Comparison of ENCODE assay signal across 7 mouse cellular contexts in genomic region chr11:58953351-58954169, GRCm38 (mm10). TPM values are rescaled to one million over a fixed set of nuclear protein-coding genes. Genes with fewer than 3 reads are reported as not detected.
DNase-seq lines count a peak whose midpoint lies in the region; ATAC-seq and TF ChIP-seq lines count a peak whose summit lies in the region.

No protein-coding gene starts in this region.

- under 1% methylated on average over 33 of the region's 33 CpGs for WGBS in lung, embryonic 15.5 days
- WGBS in forebrain, embryonic 16.5 days, result under 1% methylated on average over 33 of the region's 33 CpGs
- 4% methylated on average over 33 of the region's 33 CpGs for WGBS in liver, adult 2 months
- WGBS in olfactory bulb, adult 2 months, result under 1% methylated on average over 33 of the region's 33 CpGs

- peak; percentile 12; the same call in 1 of the 2 replicates for TF ChIP-seq CTCF in brain, embryonic 14.5 days (IDR thresholded peaks at IDR 0.05; ENCODE audit: borderline replicate concordance, extremely low read depth, insufficient read depth, insufficient read length)
- no peak for TF ChIP-seq CTCF in liver, adult 2 months (IDR thresholded peaks at IDR 0.05; ENCODE audit: low read depth, low read length)
- no peak for TF ChIP-seq CTCF in olfactory bulb, adult 2 months (IDR thresholded peaks at IDR 0.05; ENCODE audit: insufficient read depth, low read depth, low read length)

- H3K27ac ChIP-seq in lung, embryonic 15.5 days, result peak overlapping the region; percentile 85
- H3K27ac ChIP-seq in forebrain, embryonic 16.5 days (ENCODE audit: low read length), result peak overlapping the region; percentile 100
- no peak overlapping the region for H3K27ac ChIP-seq in liver, adult 2 months (replicated peaks; ENCODE audit: insufficient read depth, low read depth, low read length)
- peak overlapping the region; percentile 96 for H3K27ac ChIP-seq in olfactory bulb, adult 2 months (ENCODE audit: insufficient read depth, low read depth, low read length)

- H3K36me3 ChIP-seq in lung, embryonic 15.5 days, result peaks cover 5% of the 10 kb centered on the region; the same call in 1 of the 2 replicates
- no peaks in the 10 kb centered on the region for H3K36me3 ChIP-seq in forebrain, embryonic 16.5 days (ENCODE audit: control insufficient read depth, insufficient read depth)
- 0 out of 2 replicates have a peak, but pooled peaks cover 2% of the 10 kb centered on the region for H3K36me3 ChIP-seq in liver, adult 2 months (ENCODE audit: control insufficient read depth, insufficient read depth, low read length)

- H3K4me3 ChIP-seq in lung, embryonic 15.5 days, result peak overlapping the region; percentile 61
- H3K4me3 ChIP-seq in forebrain, embryonic 16.5 days (replicated peaks; ENCODE audit: low read length), result peak overlapping the region; percentile 99
- peak overlapping the region; percentile 51 for H3K4me3 ChIP-seq in liver, adult 2 months (ENCODE audit: insufficient read depth, low read depth, low read length)
- H3K4me3 ChIP-seq in olfactory bulb, adult 2 months (ENCODE audit: insufficient read depth, low read depth, low read length), result peak overlapping the region; percentile 71

- H3K9me3 ChIP-seq in lung, embryonic 15.5 days, result no peaks in the 10 kb centered on the region
- H3K9me3 ChIP-seq in forebrain, embryonic 16.5 days (ENCODE audit: control insufficient read depth, low read length), result no peaks in the 10 kb centered on the region

- H3K79me2 ChIP-seq in liver, adult 2 months (ENCODE audit: control insufficient read depth, insufficient read depth, low read length), result peaks cover 2% of the 10 kb centered on the region; the same call in 1 of the 2 replicates

- peak; percentile 21; the same call in 1 of the 2 replicates for ATAC-seq in lung, embryonic 15.5 days (ENCODE audit: borderline replicate concordance, extremely low read depth, low FRiP score, low TSS enrichment)
- peak; percentile 14 for ATAC-seq in forebrain, embryonic 16.5 days

- no peak for DNase-seq in lung, postnatal 10 days
- DNase-seq in brain, embryonic 14.5 days (ENCODE audit: low read depth), result peak; percentile 93
- no peak for DNase-seq in liver, adult 2 months (ENCODE audit: extremely low read depth, low read depth, low spot score)
- no peak for DNase-seq in frontal cortex, postnatal 36 days (ENCODE audit: low spot score in 2 of 2)

- peak overlapping the region; percentile 55 for H3K9ac ChIP-seq in lung, embryonic 15.5 days
- H3K9ac ChIP-seq in forebrain, embryonic 16.5 days (replicated peaks; ENCODE audit: low read depth, low read length), result peak overlapping the region; percentile 96
- peak overlapping the region; percentile 74 for H3K9ac ChIP-seq in liver, adult 2 months (ENCODE audit: low read depth, low read length)

- H3K4me1 ChIP-seq in lung, embryonic 15.5 days, result peaks cover 25% of the 10 kb centered on the region
- H3K4me1 ChIP-seq in forebrain, embryonic 16.5 days (replicated peaks; ENCODE audit: control insufficient read depth, insufficient read depth, low read length), result peaks cover 45% of the 10 kb centered on the region
- peaks cover 10% of the 10 kb centered on the region; the same call in 1 of the 2 replicates for H3K4me1 ChIP-seq in liver, adult 2 months (ENCODE audit: control insufficient read depth, insufficient read depth, low read length)
- H3K4me1 ChIP-seq in olfactory bulb, adult 2 months (ENCODE audit: control insufficient read depth, insufficient read depth, low read length), result peaks cover 16% of the 10 kb centered on the region

- TF ChIP-seq POLR2A in brain, embryonic 14.5 days (IDR thresholded peaks at IDR 0.05; ENCODE audit: borderline replicate concordance, extremely low read depth, insufficient read depth, insufficient read length, poor library complexity, severe bottlenecking), result no peak
- TF ChIP-seq POLR2A in liver, adult 2 months (IDR thresholded peaks at IDR 0.05; ENCODE audit: extremely low read depth, insufficient read depth, low read length), result no peak
- TF ChIP-seq POLR2A in olfactory bulb, adult 2 months (IDR thresholded peaks at IDR 0.05; ENCODE audit: insufficient read depth, low read depth, low read length), result peak; percentile 19

- peak overlapping the region; percentile 87 for H3K4me2 ChIP-seq in lung, embryonic 15.5 days
- peak overlapping the region; percentile 85 for H3K4me2 ChIP-seq in forebrain, embryonic 16.5 days (ENCODE audit: low read length)

- peaks cover 36% of the 10 kb centered on the region for H3K27me3 ChIP-seq in lung, embryonic 15.5 days
- H3K27me3 ChIP-seq in forebrain, embryonic 16.5 days (replicated peaks; ENCODE audit: control insufficient read depth, insufficient read depth, low read length), result no peaks in the 10 kb centered on the region
- H3K27me3 ChIP-seq in liver, adult 2 months (ENCODE audit: control insufficient read depth, insufficient read depth, low read length), result peaks cover 5% of the 10 kb centered on the region; the same call in 1 of the 2 replicates

RNA-seq across cellular contexts. Expression of gene Hist3h2a, which starts 0.9 kb away (rescaled TPM):
- 22.2 and 23.7 TPM in 2 replicates for polyA plus RNA-seq in lung, embryonic 15.5 days (2015; fragmentation: Nextera tagmentation; extraction: Ambion mirVana)
- polyA plus RNA-seq in brain, embryonic 14.5 days (2012; rRNA removed), result 120 and 164 TPM in 2 replicates
- polyA plus RNA-seq in forebrain, embryonic 16.5 days (2015; fragmentation: Nextera tagmentation; extraction: Ambion mirVana), result 150 and 152 TPM in 2 replicates
- 7.8 and 8.1 TPM in 2 replicates for total RNA-seq in liver, adult 2 months (2014; rRNA removed)
- polyA plus RNA-seq in liver, adult 2 months (2012; rRNA removed), result 2.0 and 2.7 TPM in 2 replicates
- polyA plus RNA-seq in olfactory bulb, adult 2 months (2012; ENCODE audit: insufficient read depth, insufficient read length, low replicate concordance, missing spikeins), result not detected in 2 replicates

RNA-seq across cellular contexts. Expression of gene Trim17, which starts 0.9 kb away (rescaled TPM):
- polyA plus RNA-seq in lung, embryonic 15.5 days (2015; fragmentation: Nextera tagmentation; extraction: Ambion mirVana), result 0.31 and 0.39 TPM in 2 replicates
- polyA plus RNA-seq in brain, embryonic 14.5 days (2012; rRNA removed), result 2.1 and 2.2 TPM in 2 replicates
- polyA plus RNA-seq in forebrain, embryonic 16.5 days (2015; fragmentation: Nextera tagmentation; extraction: Ambion mirVana), result 1.8 and 2.0 TPM in 2 replicates
- under 0.01 TPM in 1 of 2 replicates, not detected in the other for total RNA-seq in liver, adult 2 months (2014; rRNA removed)
- polyA plus RNA-seq in liver, adult 2 months (2012; rRNA removed), result 0.04 TPM in 2 replicates
- polyA plus RNA-seq in olfactory bulb, adult 2 months (2012; ENCODE audit: insufficient read depth, insufficient read length, low replicate concordance, missing spikeins), result not detected in 2 replicates

RNA-seq across cellular contexts. Expression of gene Hist3h2ba, which starts 4.8 kb away (rescaled TPM):
- 19.3 and 21.5 TPM in 2 replicates for polyA plus RNA-seq in lung, embryonic 15.5 days (2015; fragmentation: Nextera tagmentation; extraction: Ambion mirVana)
- 726 and 1,077 TPM in 2 replicates for polyA plus RNA-seq in brain, embryonic 14.5 days (2012; rRNA removed)
- polyA plus RNA-seq in forebrain, embryonic 16.5 days (2015; fragmentation: Nextera tagmentation; extraction: Ambion mirVana), result 389 and 395 TPM in 2 replicates
- total RNA-seq in liver, adult 2 months (2014; rRNA removed), result 0.37 and 1.1 TPM in 2 replicates
- polyA plus RNA-seq in liver, adult 2 months (2012; rRNA removed), result not detected in 2 replicates
- not detected in 2 replicates for polyA plus RNA-seq in olfactory bulb, adult 2 months (2012; ENCODE audit: insufficient read depth, insufficient read length, low replicate concordance, missing spikeins)

RNA-seq across cellular contexts. Expression of gene Rnf187, which starts 14.8 kb away (rescaled TPM):
- 241 and 245 TPM in 2 replicates for polyA plus RNA-seq in lung, embryonic 15.5 days (2015; fragmentation: Nextera tagmentation; extraction: Ambion mirVana)
- polyA plus RNA-seq in brain, embryonic 14.5 days (2012; rRNA removed), result 664 and 715 TPM in 2 replicates
- polyA plus RNA-seq in forebrain, embryonic 16.5 days (2015; fragmentation: Nextera tagmentation; extraction: Ambion mirVana), result 423 and 435 TPM in 2 replicates
- 63.7 and 78.6 TPM in 2 replicates for total RNA-seq in liver, adult 2 months (2014; rRNA removed)
- 122 and 134 TPM in 2 replicates for polyA plus RNA-seq in liver, adult 2 months (2012; rRNA removed)
- not detected in 2 replicates for polyA plus RNA-seq in olfactory bulb, adult 2 months (2012; ENCODE audit: insufficient read depth, insufficient read length, low replicate concordance, missing spikeins)

RNA-seq across cellular contexts. Expression of gene Trim11, which starts 24.3 kb away (rescaled TPM):
- polyA plus RNA-seq in lung, embryonic 15.5 days (2015; fragmentation: Nextera tagmentation; extraction: Ambion mirVana), result 19.9 and 22.9 TPM in 2 replicates
- 25.8 and 30.6 TPM in 2 replicates for polyA plus RNA-seq in brain, embryonic 14.5 days (2012; rRNA removed)
- polyA plus RNA-seq in forebrain, embryonic 16.5 days (2015; fragmentation: Nextera tagmentation; extraction: Ambion mirVana), result 24.7 and 26.4 TPM in 2 replicates
- total RNA-seq in liver, adult 2 months (2014; rRNA removed), result 12.4 and 13.4 TPM in 2 replicates
- polyA plus RNA-seq in liver, adult 2 months (2012; rRNA removed), result 14.4 and 22.4 TPM in 2 replicates
- polyA plus RNA-seq in olfactory bulb, adult 2 months (2012; ENCODE audit: insufficient read depth, insufficient read length, low replicate concordance, missing spikeins), result not detected in 2 replicates
